Mouse (Mus musculus) gastrocnemius, adult 8-10 months (tissue): ENCODE measurements around the gene Wdr62. TPM values are rescaled to one million over a fixed set of nuclear protein-coding genes. Genes with fewer than 3 reads are reported as not detected.
A peak's percentile ranks its signal among the peaks of the same experiment; 100 is the strongest.
"Not testable (repeated sequence)": the region's sequence is repeated elsewhere in the genome, so short reads cannot be mapped to it uniquely, and the experiment has no call there.

Source experiments
- DNase-seq, 2 experiments: peaks; one replicate each; pipeline ENCODE4 v3.0.0; 2022; ENCODE audit warnings: low spot score in 2 of 2
- total RNA-seq, 4 experiments: library from RNA; stranded (reverse); gene quantifications; 2 replicates each; pipeline ENCODE4 v1.2.4; 2022

The Wdr62 gene
- total RNA-seq, 4 experiments from 2014 or later, result 0.90 to 2.3 (median 1.4) TPM

DNA sequence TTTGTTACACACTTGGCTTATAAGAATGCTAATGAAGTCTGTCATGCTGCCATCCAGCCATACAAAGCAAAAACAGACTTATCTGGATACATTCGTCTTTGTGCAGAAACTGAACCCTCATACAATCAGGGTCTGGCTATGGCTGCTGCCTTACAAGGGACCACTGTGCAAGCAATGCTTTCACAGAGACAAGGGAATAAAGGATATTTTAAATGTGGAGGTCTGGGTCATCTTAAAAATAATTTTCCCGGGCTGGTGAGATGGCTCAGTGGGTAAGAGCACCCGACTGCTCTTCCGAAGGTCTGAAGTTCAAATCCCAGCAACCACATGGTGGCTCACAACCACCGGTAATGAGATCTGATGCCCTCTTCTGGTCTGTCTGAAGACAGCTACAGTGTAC is 73.9 kb downstream of the Wdr62 start:
- DNase-seq, result not testable (repeated sequence)

DNA sequence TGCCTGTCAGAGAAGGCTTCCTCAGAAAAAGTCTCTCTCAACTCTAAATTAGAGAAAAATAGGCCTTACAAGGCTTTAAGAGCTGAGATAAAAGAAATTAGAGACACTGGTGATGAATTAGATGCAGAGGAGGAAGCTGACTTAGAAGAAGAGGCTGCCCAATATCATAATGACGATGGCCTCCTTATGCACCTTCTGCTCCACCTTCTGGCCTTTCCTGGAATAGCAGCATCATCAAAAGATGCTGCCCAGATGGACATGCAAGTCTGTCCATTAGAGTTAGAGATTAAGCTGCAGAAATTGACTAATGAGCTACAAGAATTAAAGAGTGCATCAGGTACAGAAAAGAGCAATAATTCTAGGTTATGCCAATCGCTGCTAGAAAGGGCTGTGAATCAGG is 74.8 kb downstream of the Wdr62 start:
- peak; percentile 45 to 49 for DNase-seq

- no peak for DNase-seq
Measured at GRCm38 (mm10) chr7:30204380-30204779, 75.8 kb downstream of the Wdr62 start.

- peak in 1 of 2 experiments; percentile 58 for DNase-seq
Measured at GRCm38 (mm10) chr7:30202895-30203690, 77.1 kb downstream of the Wdr62 start.

DNA sequence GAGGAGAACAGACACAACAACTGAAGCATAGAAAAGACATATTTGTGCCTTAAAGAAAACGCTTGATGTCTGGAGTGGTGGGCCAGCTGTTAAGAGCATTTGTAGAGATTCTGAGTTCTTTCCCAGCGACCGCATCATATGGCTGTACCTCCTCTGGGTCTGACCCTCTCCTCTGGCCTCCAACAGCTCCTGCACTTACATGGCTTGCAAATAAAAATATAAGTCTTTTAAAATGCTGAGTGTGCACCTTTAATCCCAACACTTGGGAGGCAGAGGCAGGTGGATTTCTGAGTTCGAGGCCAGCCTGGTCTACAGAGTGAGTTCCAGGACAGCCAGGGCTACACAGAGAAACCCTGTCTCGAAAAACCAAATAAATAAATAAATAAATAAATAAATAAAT is 79.6 kb downstream of the Wdr62 start:
- not testable (repeated sequence) for DNase-seq

- no peak for DNase-seq
Measured at GRCm38 (mm10) chr7:30200200-30200599, 80.0 kb downstream of the Wdr62 start.

GRCm38 (mm10) chr7:30199498-30200139 is 80.6 kb downstream of the Wdr62 start:
- no peak for DNase-seq

GRCm38 (mm10) chr7:30198481-30198971 is 81.7 kb downstream of the Wdr62 start, which contains the start of gene Capns1:
Capns1 (minus strand) TSS chr7:30198811.
- no peak for DNase-seq

DNA sequence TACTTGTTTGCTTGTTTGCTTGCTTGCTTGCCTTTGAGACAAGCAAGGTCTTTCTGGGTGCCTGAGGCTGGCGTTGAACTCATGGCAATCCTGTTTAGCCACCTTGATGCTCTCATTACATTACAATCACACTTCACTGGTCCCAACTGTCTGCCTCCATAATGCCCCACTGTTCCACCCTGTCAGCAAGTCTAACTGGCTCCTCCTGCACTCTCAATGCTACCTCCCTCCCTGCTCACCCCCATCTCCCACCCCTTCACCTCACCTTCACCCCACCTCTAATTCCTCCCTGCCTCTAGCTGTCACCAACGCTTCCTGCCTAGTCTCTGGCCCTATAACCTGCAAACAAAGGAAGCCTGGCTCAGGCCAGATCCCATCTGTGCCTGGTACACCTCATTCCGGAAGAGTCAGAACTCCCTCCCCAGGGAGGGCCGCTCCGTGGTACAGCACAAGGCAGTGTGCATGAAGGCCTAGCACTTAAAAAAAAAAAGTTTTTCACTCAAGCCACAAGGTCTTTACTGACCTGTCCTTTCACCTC is 82.6 kb downstream of the Wdr62 start:
- DNase-seq, result no peak

DNA sequence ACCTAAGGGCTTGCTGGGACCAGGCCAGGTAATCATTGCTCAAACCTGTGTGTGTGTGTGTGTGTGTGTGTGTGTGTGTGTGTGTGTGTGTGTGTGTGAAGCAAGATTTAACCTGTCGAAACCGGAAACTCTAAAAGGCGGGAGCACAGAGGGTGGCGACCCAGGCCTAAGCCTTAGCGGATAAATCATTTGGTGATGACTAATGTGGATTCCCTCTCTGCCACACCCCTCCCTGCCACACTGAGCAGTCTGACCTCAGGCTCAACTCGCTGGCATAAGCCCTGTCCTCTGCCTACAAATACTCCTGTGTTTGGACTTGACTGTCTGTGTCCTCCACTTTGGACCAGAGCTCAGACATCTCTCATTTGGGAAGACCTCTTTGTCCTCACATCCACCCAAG is 84.0 kb downstream of the Wdr62 start:
- DNase-seq, result no peak

- no peak for DNase-seq
Measured at GRCm38 (mm10) chr7:30195461-30195860, 84.8 kb downstream of the Wdr62 start.

DNA sequence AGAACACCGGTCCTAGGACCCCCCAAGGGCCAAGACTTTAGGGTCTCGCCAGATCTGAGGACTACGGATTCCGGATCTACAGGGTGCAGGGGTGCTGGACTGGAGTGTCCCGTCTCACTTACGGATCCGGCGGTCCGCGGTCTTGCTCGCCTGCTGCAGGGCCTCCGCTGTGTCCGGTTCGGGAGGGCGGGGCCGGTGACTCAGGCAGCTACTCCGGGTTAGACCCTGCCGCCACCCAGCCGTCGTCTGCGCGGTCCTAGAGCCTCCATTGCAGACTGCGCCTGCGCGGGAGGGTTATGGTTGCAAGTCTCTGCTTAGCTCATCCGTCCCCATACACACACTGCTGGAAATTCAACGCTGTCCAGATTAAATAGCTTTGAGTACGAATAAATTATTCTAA is 85.3 kb downstream of the Wdr62 start:
- DNase-seq, result peak; percentile 90 to 95

DNA sequence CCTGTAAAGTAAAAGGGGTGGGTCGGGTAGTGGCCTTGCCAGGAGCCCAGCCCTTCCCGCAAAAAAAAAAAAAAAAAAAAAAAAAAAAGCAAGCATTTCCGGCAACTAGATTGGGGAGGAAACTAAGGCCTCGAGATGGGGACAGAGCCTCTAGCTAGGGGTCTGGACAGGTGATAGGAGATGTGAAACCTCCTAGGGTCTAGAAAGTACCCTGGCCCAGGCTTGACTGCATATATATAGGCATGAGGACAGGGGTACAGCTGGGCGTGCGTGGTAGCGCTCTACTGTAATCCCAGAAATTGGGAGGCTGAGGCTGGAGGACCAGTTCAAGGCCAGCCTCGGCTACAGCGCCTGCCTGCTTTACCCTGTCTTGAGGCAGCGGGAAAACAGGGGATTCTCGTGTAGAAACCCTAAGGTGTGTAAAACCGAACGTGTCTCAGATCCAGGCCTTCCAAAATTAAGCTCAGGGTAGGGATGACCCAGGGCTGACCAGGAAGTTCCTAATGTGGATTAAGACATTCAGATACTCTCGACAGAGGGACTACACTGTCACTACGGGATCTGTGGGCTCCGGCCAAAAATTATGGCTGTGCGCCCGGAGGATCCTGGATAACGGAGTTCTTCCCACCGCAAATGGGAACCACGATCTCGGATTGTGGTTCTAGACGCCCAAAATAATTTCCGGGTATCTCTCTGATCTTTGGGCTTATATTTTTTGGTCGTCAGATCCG is 86.0 kb downstream of the Wdr62 start:
- DNase-seq, result no peak

GRCm38 (mm10) chr7:30193581-30194100 is 86.6 kb downstream of the Wdr62 start:
- DNase-seq, result peak; percentile 56 to 63

- no peak for DNase-seq
Measured at GRCm38 (mm10) chr7:30193013-30193412, 87.2 kb downstream of the Wdr62 start.

- DNase-seq, result no peak
Measured at GRCm38 (mm10) chr7:30192088-30192487, 88.1 kb downstream of the Wdr62 start.

Other genes with a start within 250 kb of the Wdr62 start
- gene Zfp14, start 229.0 kb downstream of the Wdr62 start, total RNA-seq, result 1 to 10 TPM; 1.2 to 2.1 (median 1.6) TPM
- gene Zfp82, start 207.5 kb downstream of the Wdr62 start, total RNA-seq, result 1 to 10 TPM in 3 of 4 experiments, under 1 TPM in 1; 0.19 to 2.2 (median 1.6) TPM
- gene Gm26920, start 190.0 kb downstream of the Wdr62 start, total RNA-seq, result 1 to 10 TPM in 1 of 4 experiments, not detected in 3; 1.9 TPM
- 1 to 10 TPM; 2.3 to 3.7 (median 3.0) TPM for gene Zfp566, start 189.9 kb downstream of the Wdr62 start, total RNA-seq
- gene Zfp260, start 185.6 kb downstream of the Wdr62 start, total RNA-seq, result 10 to 100 TPM; 34.0 to 49.3 (median 42.0) TPM
- gene Zfp382, start 158.5 kb downstream of the Wdr62 start, total RNA-seq, result 1 to 10 TPM in 1 of 4 experiments, under 1 TPM in 3; 0.87 to 1.1 (median 0.95) TPM
- 10 to 100 TPM; 22.6 to 31.4 (median 26.4) TPM for gene Zfp146, start 110.7 kb downstream of the Wdr62 start, total RNA-seq
- 100 to 1,000 TPM; 730 to 997 (median 888) TPM for gene Cox7a1, start 96.3 kb downstream of the Wdr62 start, total RNA-seq
- gene Capns1, start 81.6 kb downstream of the Wdr62 start, total RNA-seq, result 100 to 1,000 TPM; 164 to 196 (median 175) TPM
- gene Polr2i, start 48.5 kb downstream of the Wdr62 start, total RNA-seq, result 10 to 100 TPM; 55.8 to 67.4 (median 62.3) TPM
- gene Tbcb, start 48.1 kb downstream of the Wdr62 start, total RNA-seq, result 10 to 100 TPM; 26.8 to 38.6 (median 31.1) TPM
- gene Ovol3, start 44.7 kb downstream of the Wdr62 start, total RNA-seq, result not detected
- not detected for gene Thap8, start 325 bp downstream of the Wdr62 start, total RNA-seq
- 1 to 10 TPM; 1.1 to 7.3 (median 3.4) TPM for gene Clip3, start 11.3 kb upstream of the Wdr62 start, total RNA-seq
- gene Alkbh6, start 28.3 kb upstream of the Wdr62 start, total RNA-seq, result 10 to 100 TPM; 21.4 to 31.1 (median 26.4) TPM
- gene Syne4, start 34.4 kb upstream of the Wdr62 start, total RNA-seq, result 1 to 10 TPM in 2 of 4 experiments, under 1 TPM in 1, not detected in 1; 0.73 to 1.7 (median 1.3) TPM
- gene E130208F15Rik, start 41.3 kb upstream of the Wdr62 start, total RNA-seq, result under 1 TPM; 0.32 to 0.92 (median 0.53) TPM
- gene Sdhaf1, start 43.5 kb upstream of the Wdr62 start, total RNA-seq, result 1 to 10 TPM; 5.9 to 8.7 (median 7.5) TPM
- 1 to 10 TPM; 4.5 to 7.5 (median 5.6) TPM for gene Lrfn3, start 82.4 kb upstream of the Wdr62 start, total RNA-seq
- gene Tyrobp, start 133.3 kb upstream of the Wdr62 start, total RNA-seq, result 1 to 10 TPM in 2 of 4 experiments, under 1 TPM in 2; 0.82 to 5.5 (median 2.1) TPM
- not detected for gene Hcst, start 139.4 kb upstream of the Wdr62 start, total RNA-seq
- under 1 TPM in 1 of 4 experiments, not detected in 3; 0.40 TPM for gene Nfkbid, start 141.3 kb upstream of the Wdr62 start, total RNA-seq
- gene Aplp1, start 165.1 kb upstream of the Wdr62 start, total RNA-seq, result 1 to 10 TPM in 1 of 4 experiments, under 1 TPM in 3; 0.46 to 1.5 (median 0.71) TPM
- gene Kirrel2, start 177.3 kb upstream of the Wdr62 start, total RNA-seq, result not detected
- not detected for gene Nphs1, start 177.9 kb upstream of the Wdr62 start, total RNA-seq
- gene Prodh2, start 213.2 kb upstream of the Wdr62 start, total RNA-seq, result not detected